Mouse (Mus musculus) midbrain, embryonic 14.5 days (tissue): ENCODE results near the gene Med18. TPM values are rescaled to one million over a fixed set of nuclear protein-coding genes. Genes with fewer than 3 reads are reported as not detected.
A peak's percentile ranks its signal among the peaks of the same experiment; 100 is the strongest.

Experiments used
- ATAC-seq: fragments of 200-750 bp; cut with Nextera tagmentation; 2 replicates; pipeline ENCODE4 v1.8.0; 2017; ENCODE audit warnings: moderate number of reproducible peaks, moderate library complexity; ENCODE audit not compliant: low FRiP score, low TSS enrichment
- DNase-seq: peaks from one replicate; pipeline ENCODE4 v3.0.0-alpha.2; 2015
- H3K27ac ChIP-seq: fragments of 300-500 bp; sonication (generic); replicated peaks from 2 replicates; pipeline ENCODE4 v1.5.1; 2014; ENCODE audit warnings: mild to moderate bottlenecking, low read depth, low read length, moderate library complexity
- H3K27me3 ChIP-seq: fragments of 300-500 bp; sonication (generic); 2 replicates; pipeline ENCODE4 v1.6.1; 2014; ENCODE audit warnings: low read length, control low read depth, mixed read lengths; ENCODE audit not compliant: control insufficient read depth, insufficient read depth
- H3K36me3 ChIP-seq: fragments of 300-500 bp; sonication (generic); 2 replicates; pipeline ENCODE4 v1.6.1; 2014; ENCODE audit warnings: low read length, control low read depth; ENCODE audit not compliant: control insufficient read depth, insufficient read depth
- H3K4me1 ChIP-seq: fragments of 300-500 bp; sonication (generic); 2 replicates; pipeline ENCODE4 v1.6.1; 2014; ENCODE audit warnings: mild to moderate bottlenecking, antibody characterized with exemption, low read length, control low read depth; ENCODE audit not compliant: control insufficient read depth, insufficient read depth
- H3K4me2 ChIP-seq: fragments of 300-500 bp; sonication (generic); 2 replicates; pipeline ENCODE4 v1.6.1; 2014; ENCODE audit warnings: mild to moderate bottlenecking, low read length, moderate library complexity
- H3K4me3 ChIP-seq: fragments of 300-500 bp; sonication (generic); replicated peaks from 2 replicates; pipeline ENCODE4 v1.5.1; 2014; ENCODE audit warnings: low read depth, low read length
- H3K9ac ChIP-seq: fragments of 300-500 bp; sonication (generic); replicated peaks from 2 replicates; pipeline ENCODE4 v1.6.1; 2014; ENCODE audit warnings: mild to moderate bottlenecking, low read length, moderate library complexity
- H3K9me3 ChIP-seq: fragments of 300-500 bp; sonication (generic); 2 replicates; pipeline ENCODE4 v1.6.1; 2016; ENCODE audit warnings: low read length, control low read depth, mixed read lengths; ENCODE audit not compliant: control insufficient read depth
- WGBS: fragments of 180-500 bp; shearing (Covaris S2); extraction: QIAGEN DNeasy Blood & Tissue Kit; methylation state at CpG from one replicate; pipeline ENCODE4 v1.1.7; 2014; 5-methylcytosine and 5-hydroxymethylcytosine counted together
- polyA plus RNA-seq: library from polyadenylated mRNA; unstranded; fragments of >200 nt; fragmentation: Nextera tagmentation; extraction: Ambion mirVana; gene quantifications from 2 replicates; pipeline ENCODE4 v1.2.1, GENCODE M21; 2014

The Med18 gene
- polyA plus RNA-seq, 1 experiment from 2014 or later, result 8.9 TPM

GRCm38 (mm10) chr4:132503344-132503743, 39.6 kb upstream of the Med18 start:
- no peak overlapping the region for H3K4me2 ChIP-seq
- no peak overlapping the region for H3K27ac ChIP-seq
- no peaks in the 10 kb centered on the region for H3K4me1 ChIP-seq
- H3K36me3 ChIP-seq, result peaks cover 5% of the 10 kb centered on the region; the same call in 1 of the 2 replicates
- ATAC-seq (no peak), DNase-seq (no peak)
- WGBS, result 86% methylated on average over 11 of the region's 11 CpGs
- H3K9ac ChIP-seq, result no peak overlapping the region
- H3K9me3 ChIP-seq, result no peaks in the 10 kb centered on the region
- no peak overlapping the region for H3K4me3 ChIP-seq
- no peaks in the 10 kb centered on the region for H3K27me3 ChIP-seq

- 96% methylated on average over 6 of the region's 6 CpGs for whole genome bisulfite sequencing
- H3K27me3 ChIP-seq, result no peaks in the 10 kb centered on the region
- no peak overlapping the region for H3K4me2 ChIP-seq
Observed at GRCm38 (mm10) chr4:132501639-132502038, 37.9 kb upstream of the Med18 start.

GRCm38 (mm10) chr4:132494271-132494918, 30.7 kb upstream of the Med18 start:
- no peak overlapping the region for H3K9ac ChIP-seq
- no peak overlapping the region for H3K27ac ChIP-seq
- no peaks in the 10 kb centered on the region for H3K4me1 ChIP-seq
- 94% methylated on average over 20 of the region's 20 CpGs for WGBS
- ATAC-seq (no peak), DNase-seq (no peak)
- H3K4me2 ChIP-seq, result no peak overlapping the region
- H3K9me3 ChIP-seq, result no peaks in the 10 kb centered on the region
- no peak overlapping the region for H3K4me3 ChIP-seq
- no peaks in the 10 kb centered on the region for H3K27me3 ChIP-seq
- peaks cover 26% of the 10 kb centered on the region for H3K36me3 ChIP-seq

More at GRCm38 (mm10) chr4:132501639-132502038, 37.9 kb upstream of the Med18 start:
- no peak for ATAC-seq
- no peak overlapping the region for H3K4me3 ChIP-seq
- no peaks in the 10 kb centered on the region for H3K4me1 ChIP-seq
- no peaks in the 10 kb centered on the region for H3K9me3 ChIP-seq
- H3K9ac ChIP-seq, result no peak overlapping the region
- H3K27ac ChIP-seq, result no peak overlapping the region
- peaks cover 14% of the 10 kb centered on the region for H3K36me3 ChIP-seq
- DNase-seq, result no peak

GRCm38 (mm10) chr4:132492178-132493060, 28.7 kb upstream of the Med18 start:
- DNase-seq (peak; percentile 65), ATAC-seq (no peak)
- no peaks in the 10 kb centered on the region for H3K4me1 ChIP-seq
- no peak overlapping the region for H3K4me3 ChIP-seq
- no peak overlapping the region for H3K4me2 ChIP-seq
- WGBS, result 73% methylated on average over 10 of the region's 10 CpGs
- no peak overlapping the region for H3K9ac ChIP-seq
- H3K36me3 ChIP-seq, result peaks cover 15% of the 10 kb centered on the region
- no peaks in the 10 kb centered on the region for H3K27me3 ChIP-seq
- H3K27ac ChIP-seq, result no peak overlapping the region
- no peaks in the 10 kb centered on the region for H3K9me3 ChIP-seq

GRCm38 (mm10) chr4:132491748-132492147, 28.0 kb upstream of the Med18 start:
- Histone ChIP-seq H3K27ac (no peak overlapping the region), H3K4me1 (no peaks in the 10 kb centered on the region), H3K36me3 (peaks cover 13% of the 10 kb centered on the region; the same call in 1 of the 2 replicates), H3K9ac (no peak overlapping the region), H3K9me3 (no peaks in the 10 kb centered on the region), H3K27me3 (no peaks in the 10 kb centered on the region), H3K4me2 (no peak overlapping the region), H3K4me3 (no peak overlapping the region)
- 90% methylated on average over 6 of the region's 6 CpGs for WGBS
- DNase-seq, result no peak
- no peak for ATAC-seq

- no peaks in the 10 kb centered on the region for H3K4me1 ChIP-seq
- no peaks in the 10 kb centered on the region for H3K27me3 ChIP-seq
- H3K4me3 ChIP-seq, result no peak overlapping the region
- H3K4me2 ChIP-seq, result no peak overlapping the region
- no peak overlapping the region for H3K27ac ChIP-seq
- WGBS, result 92% methylated on average over 8 of the region's 8 CpGs
- ATAC-seq (no peak), DNase-seq (no peak)
- 0 out of 2 replicates have a peak, but pooled peaks cover 8% of the 10 kb centered on the region for H3K36me3 ChIP-seq
- no peak overlapping the region for H3K9ac ChIP-seq
- H3K9me3 ChIP-seq, result no peaks in the 10 kb centered on the region
Observed at GRCm38 (mm10) chr4:132491057-132491456, 27.3 kb upstream of the Med18 start.

GRCm38 (mm10) chr4:132490273-132491010, 26.7 kb upstream of the Med18 start:
- ATAC-seq (no peak), DNase-seq (no peak)
- Histone ChIP-seq H3K4me2 (no peak overlapping the region), H3K27me3 (no peaks in the 10 kb centered on the region), H3K9me3 (no peaks in the 10 kb centered on the region), H3K4me3 (no peak overlapping the region), H3K36me3 (0 out of 2 replicates have a peak, but pooled peaks cover 4% of the 10 kb centered on the region), H3K4me1 (no peaks in the 10 kb centered on the region), H3K9ac (no peak overlapping the region), H3K27ac (no peak overlapping the region)
- 93% methylated on average over 15 of the region's 15 CpGs for WGBS

GRCm38 (mm10) chr4:132488976-132489375, 25.3 kb upstream of the Med18 start:
- no peaks in the 10 kb centered on the region for H3K27me3 ChIP-seq
- H3K4me2 ChIP-seq, result no peak overlapping the region
- no peaks in the 10 kb centered on the region for H3K9me3 ChIP-seq
- ATAC-seq (no peak), DNase-seq (no peak)
- no peak overlapping the region for H3K4me3 ChIP-seq
- H3K27ac ChIP-seq, result no peak overlapping the region
- H3K4me1 ChIP-seq, result no peaks in the 10 kb centered on the region
- 82% methylated on average over 6 of the region's 6 CpGs for WGBS
- no peaks in the 10 kb centered on the region for H3K36me3 ChIP-seq
- no peak overlapping the region for H3K9ac ChIP-seq
